Mouse (Mus musculus) splenic B cell, adult 2 months (primary cell): ENCODE measurements at regions not wholly inside any gene's neighbourhood (a gene's known extent, or its start where the extent isn't known, plus 50 kb on each side); places are given as distances from the start of the nearest gene placed in this dataset.

Experiments
- DNase-seq: peaks from one replicate; pipeline ENCODE4 v3.0.0-alpha.2; 2011; ENCODE audit warnings: low read depth, low spot score
- H3K27me3 ChIP-seq: 2 replicates; pipeline ENCODE4 v1.6.1; 2012; ENCODE audit warnings: mild to moderate bottlenecking, low read length, moderate library complexity, mixed read lengths; ENCODE audit not compliant: control insufficient read depth, poor library complexity, insufficient read depth, severe bottlenecking
- H3K36me3 ChIP-seq: 2 replicates; pipeline ENCODE4 v1.6.1; 2012; ENCODE audit warnings: mild to moderate bottlenecking, low read length, moderate library complexity, mixed read lengths; ENCODE audit not compliant: control insufficient read depth, poor library complexity, insufficient read depth, severe bottlenecking

- DNase-seq, result no peak
- H3K27me3 ChIP-seq, result no peaks in the 10 kb centered on the region
- no peaks in the 10 kb centered on the region for H3K36me3 ChIP-seq
Observed at GRCm38 (mm10) chr3:149182095-149182494, 191.7 kb upstream of the Adgrl2 start.

GRCm38 (mm10) chr3:149180129-149180528 lies 189.8 kb upstream of the Adgrl2 start:
- no peak for DNase-seq

GRCm38 (mm10) chr3:149179486-149180116 lies 189.2 kb upstream of the Adgrl2 start:
- no peaks in the 10 kb centered on the region for H3K27me3 ChIP-seq
- no peaks in the 10 kb centered on the region for H3K36me3 ChIP-seq
- DNase-seq, result no peak

More at GRCm38 (mm10) chr3:149180129-149180528, 189.8 kb upstream of the Adgrl2 start:
- H3K27me3 ChIP-seq, result no peaks in the 10 kb centered on the region
- H3K36me3 ChIP-seq, result no peaks in the 10 kb centered on the region

GRCm38 (mm10) chr3:149178891-149179290 lies 188.5 kb upstream of the Adgrl2 start:
- no peaks in the 10 kb centered on the region for H3K27me3 ChIP-seq
- H3K36me3 ChIP-seq, result no peaks in the 10 kb centered on the region

GRCm38 (mm10) chr3:149174689-149175390 lies 184.5 kb upstream of the Adgrl2 start:
- DNase-seq, result no peak
- H3K36me3 ChIP-seq, result no peaks in the 10 kb centered on the region
- H3K27me3 ChIP-seq, result no peaks in the 10 kb centered on the region

More at GRCm38 (mm10) chr3:149178891-149179290, 188.5 kb upstream of the Adgrl2 start:
- no peak for DNase-seq

- no peak for DNase-seq
Observed at GRCm38 (mm10) chr3:149173537-149173936, 183.2 kb upstream of the Adgrl2 start.

GRCm38 (mm10) chr3:149171766-149172165 lies 181.4 kb upstream of the Adgrl2 start:
- H3K27me3 ChIP-seq, result no peaks in the 10 kb centered on the region
- H3K36me3 ChIP-seq, result no peaks in the 10 kb centered on the region
- no peak for DNase-seq

More at GRCm38 (mm10) chr3:149173537-149173936, 183.2 kb upstream of the Adgrl2 start:
- H3K27me3 ChIP-seq, result no peaks in the 10 kb centered on the region
- no peaks in the 10 kb centered on the region for H3K36me3 ChIP-seq

- no peaks in the 10 kb centered on the region for H3K36me3 ChIP-seq
- DNase-seq, result no peak
- no peaks in the 10 kb centered on the region for H3K27me3 ChIP-seq
Observed at GRCm38 (mm10) chr3:149170191-149170590, 179.8 kb upstream of the Adgrl2 start.

GRCm38 (mm10) chr3:149169442-149169841 lies 179.1 kb upstream of the Adgrl2 start:
- H3K36me3 ChIP-seq, result no peaks in the 10 kb centered on the region
- DNase-seq, result no peak
- no peaks in the 10 kb centered on the region for H3K27me3 ChIP-seq

GRCm38 (mm10) chr3:149167997-149168396 lies 177.6 kb upstream of the Adgrl2 start:
- DNase-seq, result no peak
- Histone ChIP-seq H3K27me3 (no peaks in the 10 kb centered on the region), H3K36me3 (no peaks in the 10 kb centered on the region)

- Histone ChIP-seq H3K36me3 (no peaks in the 10 kb centered on the region), H3K27me3 (no peaks in the 10 kb centered on the region)
- no peak for DNase-seq
Observed at GRCm38 (mm10) chr3:149164804-149165203, 174.4 kb upstream of the Adgrl2 start.

GRCm38 (mm10) chr3:149163591-149163990 lies 173.2 kb upstream of the Adgrl2 start:
- no peak for DNase-seq
- Histone ChIP-seq H3K36me3 (no peaks in the 10 kb centered on the region), H3K27me3 (no peaks in the 10 kb centered on the region)

- H3K36me3 ChIP-seq, result no peaks in the 10 kb centered on the region
- no peaks in the 10 kb centered on the region for H3K27me3 ChIP-seq
- no peak for DNase-seq
Observed at GRCm38 (mm10) chr3:149160833-149161232, 170.5 kb upstream of the Adgrl2 start.

- H3K27me3 ChIP-seq, result no peaks in the 10 kb centered on the region
- no peaks in the 10 kb centered on the region for H3K36me3 ChIP-seq
- no peak for DNase-seq
Observed at GRCm38 (mm10) chr3:149157381-149157780, 167.0 kb upstream of the Adgrl2 start.

GRCm38 (mm10) chr3:149152312-149152711 lies 162.0 kb upstream of the Adgrl2 start:
- DNase-seq, result no peak
- Histone ChIP-seq H3K27me3 (no peaks in the 10 kb centered on the region), H3K36me3 (no peaks in the 10 kb centered on the region)
